Mouse (Mus musculus): ENCODE results near the gene Trim38.

DNA sequence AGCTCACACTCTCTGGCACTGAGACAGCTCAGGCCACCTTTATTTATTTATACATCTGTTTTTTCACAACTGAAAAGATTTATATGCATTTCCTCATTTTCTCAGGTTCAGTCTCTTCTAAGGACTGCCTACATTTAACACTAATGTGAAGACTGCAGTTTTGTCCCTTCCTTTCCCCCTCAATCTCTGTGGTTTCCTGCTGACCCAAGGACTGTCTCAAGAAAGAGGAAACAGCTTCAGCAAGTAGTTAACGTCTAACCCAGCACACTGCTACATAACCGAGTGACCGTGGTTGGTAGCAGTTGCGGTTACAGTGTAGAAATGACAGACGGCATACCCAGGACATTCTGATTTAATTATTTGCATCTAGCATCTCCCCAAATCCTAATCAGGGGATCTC lies 29.7 kb downstream of the Trim38 start:
- TF ChIP-seq CTCF (IDR thresholded peaks at IDR 0.05; ENCODE audit: insufficient read depth, low read length) (no peak), POLR2A (IDR thresholded peaks at IDR 0.05; ENCODE audit: borderline replicate concordance, extremely low read depth, low read depth, low read length) (no peak)
